Mouse (Mus musculus) C2C12 (cell line): ENCODE data around the gene Lhx8. TPM values are rescaled to one million over a fixed set of nuclear protein-coding genes. Genes with fewer than 3 reads are reported as not detected.

ENCODE experiments used
- H3K27me3 ChIP-seq: one replicate; pipeline ENCODE4 v1.6.1; 2011; ENCODE audit not compliant: control insufficient read depth, insufficient read depth, insufficient read length
- H3K36me3 ChIP-seq: one replicate; pipeline ENCODE4 v1.6.1; 2011; ENCODE audit not compliant: control insufficient read depth, insufficient read depth
- H3K4me3 ChIP-seq: one replicate; pipeline ENCODE4 v1.5.1; 2011; ENCODE audit warnings: mild to moderate bottlenecking, control low read depth; ENCODE audit not compliant: poor library complexity, insufficient read depth, severe bottlenecking
- H3K79me2 ChIP-seq: one replicate; pipeline ENCODE4 v1.6.1; 2011; ENCODE audit not compliant: control insufficient read depth, insufficient read depth
- H3K79me3 ChIP-seq: one replicate; pipeline ENCODE4 v1.6.1; 2011; ENCODE audit warnings: low read depth, control low read depth
- H3ac ChIP-seq: one replicate; pipeline ENCODE3; 2011; ENCODE audit warnings: low read depth; ENCODE audit not compliant: control insufficient read depth, insufficient read length
- CEBPB ChIP-seq: IDR thresholded peaks from one replicate; pipeline ENCODE4 v1.6.1; 2011; ENCODE audit warnings: low read depth, mild to moderate bottlenecking, control low read depth, moderate library complexity
- CTCF ChIP-seq: IDR thresholded peaks from one replicate; pipeline ENCODE4 v1.5.1; 2011; ENCODE audit not compliant: control insufficient read depth, insufficient read depth, insufficient read length
- FOSL1 ChIP-seq: IDR thresholded peaks from one replicate; pipeline ENCODE4 v1.8.0; 2011; ENCODE audit warnings: mild to moderate bottlenecking, low read length; ENCODE audit not compliant: poor library complexity, insufficient read depth, severe bottlenecking
- MAX ChIP-seq: IDR thresholded peaks from one replicate; pipeline ENCODE4 v1.6.1; 2011; ENCODE audit warnings: mild to moderate bottlenecking, control low read depth
- MYOD1 ChIP-seq: IDR thresholded peaks from one replicate; pipeline ENCODE4 v1.6.1; 2011; ENCODE audit warnings: low read depth; ENCODE audit not compliant: control insufficient read depth, insufficient read length
- MYOG ChIP-seq: IDR thresholded peaks from one replicate; pipeline ENCODE4 v1.6.1; 2011; ENCODE audit not compliant: control insufficient read depth, insufficient read length; ENCODE audit errors: extremely low read depth
- USF1 ChIP-seq: IDR thresholded peaks from one replicate; pipeline ENCODE4 v1.6.1; 2011; ENCODE audit warnings: low read depth, mild to moderate bottlenecking, control low read depth, moderate library complexity
- long read RNA-seq, 2 experiments: library from polyadenylated mRNA; unstranded; transcript quantifications; one replicate each; pipeline ENCODE4 v2.0.0; 2019 to 2020
- polyA plus RNA-seq: library from polyadenylated mRNA; unstranded; fragments of >200 nt; fragmentation: generic; extraction: Trizol; gene quantifications from one replicate; pipeline ENCODE4 v1.2.1, GENCODE M21; 2012; ENCODE audit warnings: missing spikeins

Lhx8 gene
- polyA plus RNA-seq: not detected
- long read RNA-seq, experiment 1: 0 reads
- long read RNA-seq, experiment 2: 0 reads

- TF ChIP-seq CEBPB (no peak), CTCF (no peak), MYOG (no peak), MYOD1 (no peak), USF1 (no peak), FOSL1 (no peak), MAX (no peak)
- no peaks in the 10 kb centered on the region for H3K36me3 ChIP-seq
- no peak within 1 kb of the TSS for H3K4me3 ChIP-seq
- peaks cover 30% of the 10 kb centered on the region for H3K27me3 ChIP-seq
- H3K79me2 ChIP-seq: no peaks in the 10 kb centered on the region
- H3K79me3 ChIP-seq: no peaks in the 10 kb centered on the region
- no peak within 1 kb of the TSS for H3ac ChIP-seq
Measured at GRCm38 (mm10) chr3:154330181-154331002, at the start of gene Lhx8. Gene Lhx8, minus strand, starts transcription at chr3:154330659.

DNA sequence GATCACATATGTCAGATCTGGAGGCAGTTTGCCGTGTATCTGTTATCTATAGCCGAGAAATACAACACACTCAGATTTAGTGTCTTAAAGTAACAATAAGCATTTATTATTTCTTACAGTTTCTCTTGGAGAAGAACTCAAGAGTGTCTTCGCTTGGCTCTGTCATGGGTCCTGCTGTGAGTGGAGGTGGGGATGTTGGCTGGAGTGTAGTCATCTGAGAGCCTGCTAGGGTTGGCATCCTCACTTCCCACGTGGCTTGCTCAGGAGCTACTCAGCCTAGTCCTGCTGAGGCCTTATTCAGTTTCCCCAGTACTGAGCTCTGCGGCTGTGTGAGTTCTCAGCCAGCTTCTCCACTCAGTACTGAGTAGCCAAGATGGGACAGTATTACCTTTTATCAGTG lies 43.1 kb upstream of the Lhx8 start:
- no peak overlapping the region for H3ac ChIP-seq
- H3K4me3 ChIP-seq: no peak overlapping the region
- no peaks in the 10 kb centered on the region for H3K79me3 ChIP-seq
- H3K36me3 ChIP-seq: no peaks in the 10 kb centered on the region
- no peaks in the 10 kb centered on the region for H3K79me2 ChIP-seq
- no peaks in the 10 kb centered on the region for H3K27me3 ChIP-seq
- TF ChIP-seq FOSL1 (no peak), MYOG (no peak), MYOD1 (no peak), CTCF (no peak), USF1 (no peak), CEBPB (no peak), MAX (no peak)

- H3K79me2 ChIP-seq: no peaks in the 10 kb centered on the region
- no peak overlapping the region for H3K4me3 ChIP-seq
- no peaks in the 10 kb centered on the region for H3K79me3 ChIP-seq
- H3ac ChIP-seq: no peak overlapping the region
- TF ChIP-seq MYOD1 (no peak), CEBPB (no peak), CTCF (no peak), USF1 (no peak), FOSL1 (no peak), MYOG (no peak), MAX (no peak)
- no peaks in the 10 kb centered on the region for H3K27me3 ChIP-seq
- no peaks in the 10 kb centered on the region for H3K36me3 ChIP-seq
Measured at GRCm38 (mm10) chr3:154372688-154373087, 42.2 kb upstream of the Lhx8 start.

- Histone ChIP-seq H3K36me3 (no peaks in the 10 kb centered on the region), H3K79me3 (no peaks in the 10 kb centered on the region), H3ac (no peak overlapping the region), H3K27me3 (no peaks in the 10 kb centered on the region), H3K4me3 (no peak overlapping the region), H3K79me2 (no peaks in the 10 kb centered on the region)
- no peak for TF ChIP-seq MYOD1
- no peak for TF ChIP-seq FOSL1
- no peak for TF ChIP-seq CEBPB
- TF ChIP-seq MAX: no peak
- no peak for TF ChIP-seq CTCF
- TF ChIP-seq MYOG: no peak
- no peak for TF ChIP-seq USF1
Measured at GRCm38 (mm10) chr3:154367327-154367726, 36.9 kb upstream of the Lhx8 start.

GRCm38 (mm10) chr3:154364604-154365209 lies 34.2 kb upstream of the Lhx8 start:
- H3ac ChIP-seq: no peak overlapping the region
- H3K4me3 ChIP-seq: no peak overlapping the region
- H3K79me3 ChIP-seq: no peaks in the 10 kb centered on the region
- H3K27me3 ChIP-seq: no peaks in the 10 kb centered on the region
- TF ChIP-seq MYOG (no peak), FOSL1 (no peak), CTCF (no peak), USF1 (no peak), MYOD1 (no peak), MAX (no peak), CEBPB (no peak)
- H3K79me2 ChIP-seq: no peaks in the 10 kb centered on the region
- no peaks in the 10 kb centered on the region for H3K36me3 ChIP-seq

DNA sequence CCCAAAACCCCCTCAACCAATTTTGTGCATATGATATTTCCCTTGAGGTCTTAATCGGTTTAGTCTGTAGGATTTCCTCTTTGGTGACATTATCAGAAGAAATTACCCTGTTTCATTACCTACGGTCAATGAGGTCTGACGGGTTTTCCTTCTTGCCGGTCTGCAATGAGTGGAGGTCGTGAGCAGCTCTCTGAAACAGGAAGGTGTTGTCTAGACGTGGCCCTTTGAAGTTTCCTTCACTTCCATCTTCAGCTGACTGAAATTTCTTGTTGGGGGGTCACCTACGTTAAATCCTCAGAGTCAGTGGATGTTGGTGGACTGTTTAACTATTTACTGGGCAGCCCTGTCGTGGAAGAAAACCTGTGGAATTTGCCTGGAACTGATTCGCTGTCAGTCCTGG lies 33.0 kb upstream of the Lhx8 start:
- H3K27me3 ChIP-seq: no peaks in the 10 kb centered on the region
- H3ac ChIP-seq: no peak overlapping the region
- TF ChIP-seq CEBPB: no peak
- no peak for TF ChIP-seq USF1
- TF ChIP-seq MAX: no peak
- TF ChIP-seq CTCF: no peak
- TF ChIP-seq FOSL1: no peak
- TF ChIP-seq MYOG: no peak
- no peak for TF ChIP-seq MYOD1
- no peak overlapping the region for H3K4me3 ChIP-seq
- no peaks in the 10 kb centered on the region for H3K79me2 ChIP-seq
- no peaks in the 10 kb centered on the region for H3K36me3 ChIP-seq
- no peaks in the 10 kb centered on the region for H3K79me3 ChIP-seq
